Mouse (Mus musculus): ENCODE results near the gene Tmem255a. TPM values are rescaled to one million over a fixed set of nuclear protein-coding genes. Genes with fewer than 3 reads are reported as not detected.
A peak's percentile ranks its signal among the peaks of the same experiment; 100 is the strongest.

The Tmem255a gene
- 0.88 TPM in 1 of 2 replicates, not detected in the other for polyA plus RNA-seq (2012; ENCODE audit: insufficient read depth, insufficient read length, missing spikeins)

DNA sequence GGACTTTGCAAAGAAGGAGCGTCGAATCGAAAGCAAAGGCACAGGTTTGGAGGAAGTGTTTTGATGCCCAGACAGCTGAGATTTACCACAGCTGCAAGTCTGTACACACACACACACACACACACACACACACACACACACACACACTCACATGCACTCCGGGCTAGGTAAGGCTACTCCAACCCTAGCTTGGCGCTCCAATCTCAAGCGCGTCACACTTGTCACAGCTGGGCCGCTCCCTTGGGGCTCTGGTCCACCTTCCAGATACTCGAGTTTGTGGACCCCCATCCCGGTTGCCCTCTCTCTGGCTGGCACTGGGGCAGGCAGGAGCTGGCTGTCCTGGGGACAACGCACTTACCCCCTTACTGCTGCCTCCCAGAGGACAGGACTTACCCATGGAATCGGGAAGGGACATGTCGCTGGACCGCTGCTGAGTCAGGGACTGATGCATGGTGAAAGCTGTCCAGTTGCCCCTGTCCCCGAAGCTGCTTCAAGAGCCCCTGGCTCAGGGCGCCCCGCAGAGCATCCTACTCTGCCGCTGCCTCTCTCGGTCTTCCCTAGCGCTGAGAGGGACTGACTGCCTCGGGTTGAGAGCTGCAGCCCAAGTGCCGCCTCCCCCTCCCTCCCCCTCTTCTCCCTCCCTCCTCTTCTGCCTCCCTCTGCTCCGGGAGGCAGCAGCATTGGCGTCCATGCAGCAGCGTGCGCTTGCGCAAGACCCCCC, at the start of gene Tmem255a:
TSS of gene Tmem255a (minus strand) at position 589 of the 721 bp plus-strand sequence.
- peak within 1 kb of the TSS; percentile 57 for H3K4me3 ChIP-seq (ENCODE audit: insufficient read depth, low read depth, low read length)
- no peak within 1 kb of the TSS for H3K27ac ChIP-seq (replicated peaks; ENCODE audit: low read depth, low read length)
- H3K4me1 ChIP-seq (ENCODE audit: control insufficient read depth, insufficient read depth, insufficient read length, low read length), result no peaks in the 10 kb centered on the region; the same call in 1 of the 2 replicates

DNA sequence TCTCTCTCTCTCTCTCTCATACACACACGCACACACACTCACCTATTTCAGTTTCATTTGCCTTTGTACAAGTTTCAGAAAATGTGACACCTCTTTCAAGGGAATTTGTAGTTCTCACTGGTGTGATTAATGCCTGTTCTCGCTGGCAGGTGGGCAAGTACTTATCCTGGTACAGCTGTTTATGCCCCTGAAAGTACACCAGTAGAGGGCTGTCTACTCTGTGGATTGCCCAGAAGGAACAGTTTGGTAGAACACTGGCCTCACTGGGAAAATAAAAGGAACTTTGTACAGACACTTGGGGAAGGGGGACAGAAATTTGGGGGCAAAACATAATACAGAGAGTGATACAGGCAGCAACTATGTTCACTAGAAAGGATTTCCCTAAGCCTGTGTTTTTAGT, 7.4 kb upstream of the Tmem255a start:
- no peak overlapping the region for H3K4me3 ChIP-seq (ENCODE audit: insufficient read depth, low read depth, low read length)
- H3K27ac ChIP-seq (replicated peaks; ENCODE audit: low read depth, low read length), result no peak overlapping the region
- H3K4me1 ChIP-seq (ENCODE audit: control insufficient read depth, insufficient read depth, insufficient read length, low read length), result no peaks in the 10 kb centered on the region

- Histone ChIP-seq H3K4me3 (ENCODE audit: insufficient read depth, low read depth, low read length) (peak overlapping the region; percentile 57), H3K4me1 (ENCODE audit: control insufficient read depth, insufficient read depth, insufficient read length, low read length) (no peaks in the 10 kb centered on the region; the same call in 1 of the 2 replicates), H3K27ac (replicated peaks; ENCODE audit: low read depth, low read length) (no peak overlapping the region)
These were observed 1.8 kb downstream of the Tmem255a start for GRCm38 (mm10) chrX:38250352-38250950.

DNA sequence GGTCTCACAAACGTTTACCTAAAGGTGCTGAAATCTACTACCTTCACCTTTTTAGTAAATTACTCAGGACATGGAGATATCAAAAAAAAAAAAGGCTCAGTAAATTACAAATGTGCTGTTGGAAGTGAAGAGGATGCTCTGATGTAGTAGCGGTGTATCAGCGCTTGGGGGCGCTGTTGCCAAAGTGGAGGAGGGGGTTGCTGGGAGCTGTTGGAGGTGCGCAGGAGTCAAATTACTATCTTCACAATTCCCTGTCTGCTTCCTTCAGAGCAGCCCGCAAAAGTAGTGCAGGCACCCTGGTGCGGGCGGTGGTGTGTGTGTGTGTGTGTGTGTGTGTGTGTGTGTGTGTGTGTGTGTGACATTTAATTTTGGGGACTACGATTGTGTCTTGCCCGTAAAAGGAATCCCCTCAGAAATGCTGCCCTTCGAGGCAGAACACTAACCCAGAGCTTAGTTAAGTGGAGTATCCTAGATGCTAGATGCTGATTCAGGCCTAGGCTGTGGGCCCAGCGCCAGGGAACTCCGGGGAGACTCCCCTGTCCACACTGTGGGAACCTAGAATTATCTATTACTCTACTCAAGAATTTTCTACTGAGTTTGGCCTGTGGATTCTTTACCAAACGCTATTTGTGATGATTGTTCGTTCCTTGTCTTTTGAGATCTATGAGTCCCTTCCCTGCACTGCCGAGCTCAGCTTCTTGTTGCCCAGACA, 2.4 kb downstream of the Tmem255a start:
- Histone ChIP-seq H3K27ac (replicated peaks; ENCODE audit: low read depth, low read length) (no peak overlapping the region), H3K4me3 (ENCODE audit: insufficient read depth, low read depth, low read length) (peak overlapping the region; percentile 57), H3K4me1 (ENCODE audit: control insufficient read depth, insufficient read depth, insufficient read length, low read length) (no peaks in the 10 kb centered on the region; the same call in 1 of the 2 replicates)

- no peak overlapping the region for H3K4me3 ChIP-seq (ENCODE audit: insufficient read depth, low read depth, low read length)
- no peak overlapping the region for H3K27ac ChIP-seq (replicated peaks; ENCODE audit: low read depth, low read length)
- no peaks in the 10 kb centered on the region; the same call in 1 of the 2 replicates for H3K4me1 ChIP-seq (ENCODE audit: control insufficient read depth, insufficient read depth, insufficient read length, low read length)
These were observed 4.6 kb downstream of the Tmem255a start for GRCm38 (mm10) chrX:38247601-38248000.

DNA sequence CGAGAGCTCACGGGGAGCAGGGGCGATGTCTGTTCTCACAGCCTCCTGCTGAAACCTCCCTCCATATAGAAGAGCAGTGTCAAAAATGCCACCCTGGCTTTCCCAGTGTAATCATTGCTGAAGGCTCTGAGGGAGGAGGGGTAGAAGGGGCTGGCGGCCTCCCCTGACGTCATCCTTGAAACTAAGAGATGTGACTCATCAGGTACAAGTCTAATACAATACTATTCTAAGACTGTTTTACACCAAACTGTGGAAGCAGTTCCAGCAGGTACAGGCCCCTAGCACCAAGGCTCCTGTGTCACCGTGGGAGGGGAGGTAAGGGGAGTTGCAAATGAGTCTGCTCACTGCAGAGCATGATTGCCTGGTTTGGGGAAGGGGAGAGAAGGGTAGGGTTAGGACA, 5.1 kb downstream of the Tmem255a start:
- Histone ChIP-seq H3K4me3 (ENCODE audit: insufficient read depth, low read depth, low read length) (no peak overlapping the region), H3K27ac (replicated peaks; ENCODE audit: low read depth, low read length) (no peak overlapping the region), H3K4me1 (ENCODE audit: control insufficient read depth, insufficient read depth, insufficient read length, low read length) (no peaks in the 10 kb centered on the region; the same call in 1 of the 2 replicates)

DNA sequence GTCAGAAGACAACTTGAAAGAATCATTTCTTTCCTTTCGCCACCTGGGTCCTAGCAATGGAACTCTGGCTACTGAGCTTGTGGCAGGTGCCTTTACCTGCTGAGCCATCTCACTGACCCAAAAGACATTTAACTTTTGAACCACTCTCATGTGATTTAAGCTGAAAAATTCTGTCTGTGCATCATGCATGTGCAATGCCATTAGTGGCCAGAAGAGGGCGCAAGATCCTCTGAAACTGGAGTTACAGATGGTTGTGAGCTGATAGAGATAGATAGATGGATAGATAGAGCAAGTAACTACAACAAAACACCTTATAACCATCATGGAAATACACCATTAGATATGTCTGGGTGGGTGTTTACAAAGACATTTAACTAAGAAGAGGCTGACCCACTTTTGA, 14.5 kb downstream of the Tmem255a start:
- Histone ChIP-seq H3K4me3 (ENCODE audit: insufficient read depth, low read depth, low read length) (no peak overlapping the region), H3K4me1 (ENCODE audit: control insufficient read depth, insufficient read depth, insufficient read length, low read length) (no peaks in the 10 kb centered on the region), H3K27ac (replicated peaks; ENCODE audit: low read depth, low read length) (no peak overlapping the region)

GRCm38 (mm10) chrX:38229888-38230287, 22.4 kb downstream of the Tmem255a start:
- Histone ChIP-seq H3K4me3 (ENCODE audit: insufficient read depth, low read depth, low read length) (no peak overlapping the region), H3K27ac (replicated peaks; ENCODE audit: low read depth, low read length) (no peak overlapping the region), H3K4me1 (ENCODE audit: control insufficient read depth, insufficient read depth, insufficient read length, low read length) (no peaks in the 10 kb centered on the region)

DNA sequence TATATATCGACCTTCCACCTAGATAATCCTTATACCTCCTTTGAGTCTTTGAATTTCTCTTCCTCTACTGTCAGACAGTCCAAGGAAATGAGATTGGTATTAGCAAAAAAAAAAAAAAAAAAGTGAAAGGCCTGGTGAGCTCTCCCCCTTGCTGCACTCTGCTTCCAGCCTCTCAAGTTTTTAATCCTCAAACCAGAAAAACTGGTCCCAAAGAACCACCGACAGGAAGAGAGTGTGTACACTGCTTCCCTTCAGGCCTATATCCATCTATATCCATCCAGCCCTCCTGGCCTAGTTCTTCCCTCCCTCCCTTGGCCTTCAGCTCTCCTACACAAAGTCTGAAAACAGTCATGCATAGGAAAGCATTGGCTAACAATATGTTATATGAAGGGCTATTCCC, 29.5 kb downstream of the Tmem255a start:
- Histone ChIP-seq H3K4me3 (ENCODE audit: insufficient read depth, low read depth, low read length) (no peak overlapping the region), H3K27ac (replicated peaks; ENCODE audit: low read depth, low read length) (no peak overlapping the region), H3K4me1 (ENCODE audit: control insufficient read depth, insufficient read depth, insufficient read length, low read length) (no peaks in the 10 kb centered on the region)

DNA sequence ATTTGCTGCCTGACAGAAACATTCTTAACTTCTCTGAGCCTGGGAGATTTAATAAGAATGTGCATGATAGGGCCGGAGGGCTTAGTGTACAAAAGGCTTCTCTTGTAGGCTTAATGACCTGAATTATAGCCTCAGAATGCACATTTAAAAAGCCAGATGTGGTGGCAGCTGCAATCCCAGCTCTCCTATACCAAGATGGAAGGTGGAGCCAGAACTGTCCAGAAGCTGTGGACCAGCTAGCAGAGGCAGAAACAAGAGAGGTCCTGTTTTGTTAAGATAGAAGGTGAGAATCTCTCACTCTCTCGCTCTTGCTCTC, 34.6 kb downstream of the Tmem255a start:
- Histone ChIP-seq H3K27ac (replicated peaks; ENCODE audit: low read depth, low read length) (no peak overlapping the region), H3K4me3 (ENCODE audit: insufficient read depth, low read depth, low read length) (no peak overlapping the region), H3K4me1 (ENCODE audit: control insufficient read depth, insufficient read depth, insufficient read length, low read length) (no peaks in the 10 kb centered on the region)

- Histone ChIP-seq H3K4me3 (ENCODE audit: insufficient read depth, low read depth, low read length) (no peak overlapping the region), H3K27ac (replicated peaks; ENCODE audit: low read depth, low read length) (no peak overlapping the region), H3K4me1 (ENCODE audit: control insufficient read depth, insufficient read depth, insufficient read length, low read length) (no peaks in the 10 kb centered on the region)
These were observed 35.1 kb downstream of the Tmem255a start for GRCm38 (mm10) chrX:38216986-38217675.

DNA sequence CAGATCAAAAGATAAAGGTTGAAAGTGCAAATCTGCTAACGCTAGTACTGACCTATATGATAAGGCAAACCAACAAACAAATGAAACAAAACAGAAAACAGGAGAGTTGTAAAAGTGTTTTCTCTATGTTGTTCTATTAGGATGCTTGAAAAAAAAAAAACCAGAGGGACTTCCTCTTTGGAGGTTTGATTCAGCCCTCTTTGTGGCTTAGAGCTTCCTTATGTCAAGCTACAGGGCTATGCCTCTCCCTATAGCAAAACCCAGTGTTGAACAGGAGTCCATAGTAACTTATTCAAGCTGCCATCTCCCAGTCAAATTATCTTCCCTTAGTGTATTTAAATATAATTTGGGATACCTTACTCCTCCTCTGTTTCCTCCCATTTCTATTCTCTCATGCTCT, 44.8 kb downstream of the Tmem255a start:
- Histone ChIP-seq H3K27ac (replicated peaks; ENCODE audit: low read depth, low read length) (no peak overlapping the region), H3K4me1 (ENCODE audit: control insufficient read depth, insufficient read depth, insufficient read length, low read length) (no peaks in the 10 kb centered on the region), H3K4me3 (ENCODE audit: insufficient read depth, low read depth, low read length) (no peak overlapping the region)

DNA sequence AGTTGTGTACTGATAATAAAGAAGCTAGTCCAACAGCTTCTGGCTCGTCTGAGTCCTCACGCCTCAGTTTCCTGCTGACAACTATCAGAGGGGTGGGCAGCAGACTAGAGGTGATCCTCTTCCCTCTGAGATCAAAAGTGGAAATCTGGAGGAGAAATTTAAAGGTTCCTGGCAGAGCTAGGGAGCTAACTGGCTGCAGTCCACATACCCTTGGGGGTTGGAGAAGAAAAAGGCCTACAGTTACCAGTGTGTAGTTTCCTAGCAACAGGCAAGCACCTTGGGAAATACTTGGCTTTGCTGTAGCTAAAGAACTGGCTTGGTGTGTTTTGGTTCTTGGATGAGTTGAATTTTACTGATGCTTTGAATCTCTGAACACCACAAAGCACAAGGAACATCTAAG, 50.4 kb downstream of the Tmem255a start:
- no peaks in the 10 kb centered on the region for H3K4me1 ChIP-seq (ENCODE audit: control insufficient read depth, insufficient read depth, insufficient read length, low read length)
- H3K4me3 ChIP-seq (ENCODE audit: insufficient read depth, low read depth, low read length), result no peak overlapping the region
- no peak overlapping the region for H3K27ac ChIP-seq (replicated peaks; ENCODE audit: low read depth, low read length)

- Histone ChIP-seq H3K4me1 (ENCODE audit: control insufficient read depth, insufficient read depth, insufficient read length, low read length) (no peaks in the 10 kb centered on the region), H3K4me3 (ENCODE audit: insufficient read depth, low read depth, low read length) (peak overlapping the region; percentile 78), H3K27ac (replicated peaks; ENCODE audit: low read depth, low read length) (peak overlapping the region; percentile 49)
These were observed 61.8 kb downstream of the Tmem255a start for GRCm38 (mm10) chrX:38190458-38190764.
